Mouse (Mus musculus) limb, embryonic 15.5 days (tissue): ENCODE data around the gene Zic1. TPM values are rescaled to one million over a fixed set of nuclear protein-coding genes. Genes with fewer than 3 reads are reported as not detected.

Experiments used
- ATAC-seq: fragments of 200-750 bp; cut with Nextera tagmentation; 2 replicates; pipeline ENCODE4 v1.8.0; 2017; ENCODE audit warnings: low read depth, moderate TSS enrichment; ENCODE audit not compliant: insufficient number of reproducible peaks, low FRiP score, low TSS enrichment
- H3K27ac ChIP-seq: fragments of 300-500 bp; sonication (generic); 2 replicates; pipeline ENCODE4 v1.5.1; 2015; ENCODE audit warnings: moderate library complexity, mild to moderate bottlenecking, inconsistent platforms
- H3K27me3 ChIP-seq: fragments of 300-500 bp; sonication (generic); 2 replicates; pipeline ENCODE4 v1.6.1; 2015; ENCODE audit warnings: inconsistent platforms
- H3K36me3 ChIP-seq: fragments of 300-500 bp; sonication (generic); 2 replicates; pipeline ENCODE4 v1.6.1; 2015; ENCODE audit warnings: inconsistent platforms
- H3K4me1 ChIP-seq: fragments of 300-500 bp; sonication (generic); 2 replicates; pipeline ENCODE4 v1.6.1; 2015; ENCODE audit warnings: inconsistent platforms
- H3K4me2 ChIP-seq: fragments of 300-500 bp; sonication (generic); 2 replicates; pipeline ENCODE4 v1.6.1; 2015; ENCODE audit warnings: mild to moderate bottlenecking, inconsistent platforms
- H3K4me3 ChIP-seq: fragments of 300-500 bp; sonication (generic); 2 replicates; pipeline ENCODE4 v1.5.1; 2015; ENCODE audit warnings: mild to moderate bottlenecking, inconsistent platforms
- H3K9ac ChIP-seq: fragments of 300-500 bp; sonication (generic); 2 replicates; pipeline ENCODE4 v1.6.1; 2015; ENCODE audit warnings: inconsistent platforms
- H3K9me3 ChIP-seq: fragments of 300-500 bp; sonication (generic); 2 replicates; pipeline ENCODE4 v1.6.1; 2016; ENCODE audit warnings: inconsistent platforms
- WGBS: fragments of 180-500 bp; shearing (Covaris S2); methylation state at CpG from one replicate; pipeline ENCODE4 v1.1.7; 2015; 5-methylcytosine and 5-hydroxymethylcytosine counted together
- polyA plus RNA-seq: library from polyadenylated mRNA; unstranded; fragments of >200 nt; fragmentation: Nextera tagmentation; extraction: Ambion mirVana; gene quantifications from 2 replicates; pipeline ENCODE4 v1.2.1, GENCODE M21; 2015

The Zic1 gene
- polyA plus RNA-seq, 1 experiment from 2014 or later = 0.14 TPM

DNA sequence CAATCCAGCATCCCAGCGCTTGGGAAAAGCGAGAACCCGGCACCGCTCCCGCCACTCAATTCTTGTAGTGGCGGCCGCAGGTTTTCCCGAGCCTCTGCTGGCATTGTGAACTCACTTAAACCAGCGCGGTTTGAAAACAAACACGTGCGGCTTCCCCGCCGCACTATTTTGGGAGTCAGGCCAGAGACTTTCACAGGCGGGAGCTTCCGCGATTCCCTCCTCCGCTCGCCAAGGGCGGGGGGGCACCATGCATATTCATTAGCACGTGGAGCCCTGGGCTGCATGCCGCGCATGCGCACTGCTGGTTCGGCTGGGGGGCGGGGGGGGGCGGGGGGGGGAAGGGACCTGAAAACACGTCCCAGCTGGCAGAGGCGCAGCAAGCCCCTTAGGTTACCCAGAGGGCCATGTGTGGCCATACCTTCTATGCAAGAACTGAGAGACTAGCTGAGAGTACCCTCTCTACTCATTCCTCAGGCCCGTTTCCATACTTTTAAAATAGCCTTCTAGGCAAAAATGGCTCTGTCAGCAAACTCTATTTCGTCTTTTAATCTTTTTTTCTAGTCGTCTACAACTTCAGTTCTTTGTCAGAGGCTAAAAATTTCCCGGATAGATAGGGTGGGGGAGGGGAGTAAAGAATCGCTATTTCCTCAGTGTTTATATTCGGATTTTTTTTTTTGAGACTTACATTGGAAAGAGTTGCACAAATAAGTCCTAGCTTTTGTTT lies 9.8 kb downstream of the Zic1 start:
- Histone ChIP-seq H3K27me3 (peaks cover 84% of the 10 kb centered on the region), H3K9me3 (no peaks in the 10 kb centered on the region), H3K36me3 (no peaks in the 10 kb centered on the region), H3K4me3 (peak overlapping the region; percentile 27), H3K9ac (no peak overlapping the region), H3K4me1 (peaks cover 13% of the 10 kb centered on the region; the same call in 1 of the 2 replicates), H3K27ac (no peak overlapping the region), H3K4me2 (peak overlapping the region; percentile 30; the same call in 1 of the 2 replicates)
- under 1% methylated on average over 33 of the region's 35 CpGs for WGBS
- ATAC-seq = no peak

- H3K9me3 ChIP-seq = no peaks in the 10 kb centered on the region
- peaks cover 86% of the 10 kb centered on the region for H3K27me3 ChIP-seq
- H3K4me2 ChIP-seq = peak overlapping the region; percentile 30; the same call in 1 of the 2 replicates
- no peaks in the 10 kb centered on the region for H3K36me3 ChIP-seq
- no peak overlapping the region for H3K9ac ChIP-seq
- 1% methylated on average over 7 of the region's 7 CpGs for WGBS
- H3K27ac ChIP-seq = no peak overlapping the region
- H3K4me1 ChIP-seq = peaks cover 14% of the 10 kb centered on the region; the same call in 1 of the 2 replicates
- H3K4me3 ChIP-seq = peak overlapping the region; percentile 27; the same call in 1 of the 2 replicates
- no peak for ATAC-seq
These were observed 10.4 kb downstream of the Zic1 start for GRCm38 (mm10) chr9:91355270-91355589.

DNA sequence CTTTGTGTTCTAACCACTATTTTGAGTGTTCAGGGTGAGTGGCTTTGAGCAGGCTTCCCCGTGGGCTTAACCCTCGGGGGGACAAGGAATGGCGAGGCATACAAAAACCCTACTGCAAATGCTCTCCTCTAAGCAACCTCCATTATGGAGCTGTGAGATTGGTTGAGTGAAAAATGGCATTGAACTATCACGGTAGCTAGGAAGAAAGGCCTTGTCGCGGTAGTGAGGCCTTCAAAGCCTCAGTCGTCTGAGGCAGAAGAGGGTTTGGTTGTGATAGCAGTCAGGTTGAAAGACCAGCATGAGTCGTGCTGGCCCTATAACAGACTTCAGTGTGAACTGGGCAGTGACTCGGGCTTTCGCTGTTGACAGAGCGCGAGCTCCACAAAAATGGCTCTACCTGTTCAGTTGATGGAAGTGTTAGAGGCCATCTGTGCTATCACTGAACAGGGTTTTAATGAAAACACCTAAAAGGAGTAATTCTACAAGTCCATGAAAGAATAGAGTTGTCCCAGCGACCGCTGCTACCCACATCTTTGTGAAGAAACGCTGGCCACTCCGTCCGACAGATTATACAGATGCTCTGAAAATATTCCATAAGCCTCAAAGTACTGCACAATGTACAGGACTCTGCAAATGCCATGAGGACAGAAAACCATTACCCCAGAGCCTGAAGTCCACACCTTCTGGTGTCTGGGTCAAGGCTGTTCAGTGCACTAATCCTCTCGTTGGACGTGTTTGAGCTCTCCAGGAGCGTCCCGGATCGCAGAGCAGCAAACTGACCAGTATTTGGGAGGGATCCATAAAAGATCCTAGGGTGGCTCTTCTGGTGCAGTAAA lies 11.0 kb downstream of the Zic1 start:
- WGBS = 10% methylated on average over 22 of the region's 22 CpGs
- Histone ChIP-seq H3K9me3 (no peaks in the 10 kb centered on the region), H3K27me3 (peaks cover 87% of the 10 kb centered on the region), H3K4me2 (no peak overlapping the region), H3K36me3 (no peaks in the 10 kb centered on the region), H3K27ac (no peak overlapping the region), H3K4me3 (no peak overlapping the region), H3K9ac (no peak overlapping the region), H3K4me1 (peaks cover 14% of the 10 kb centered on the region; the same call in 1 of the 2 replicates)
- ATAC-seq = no peak

DNA sequence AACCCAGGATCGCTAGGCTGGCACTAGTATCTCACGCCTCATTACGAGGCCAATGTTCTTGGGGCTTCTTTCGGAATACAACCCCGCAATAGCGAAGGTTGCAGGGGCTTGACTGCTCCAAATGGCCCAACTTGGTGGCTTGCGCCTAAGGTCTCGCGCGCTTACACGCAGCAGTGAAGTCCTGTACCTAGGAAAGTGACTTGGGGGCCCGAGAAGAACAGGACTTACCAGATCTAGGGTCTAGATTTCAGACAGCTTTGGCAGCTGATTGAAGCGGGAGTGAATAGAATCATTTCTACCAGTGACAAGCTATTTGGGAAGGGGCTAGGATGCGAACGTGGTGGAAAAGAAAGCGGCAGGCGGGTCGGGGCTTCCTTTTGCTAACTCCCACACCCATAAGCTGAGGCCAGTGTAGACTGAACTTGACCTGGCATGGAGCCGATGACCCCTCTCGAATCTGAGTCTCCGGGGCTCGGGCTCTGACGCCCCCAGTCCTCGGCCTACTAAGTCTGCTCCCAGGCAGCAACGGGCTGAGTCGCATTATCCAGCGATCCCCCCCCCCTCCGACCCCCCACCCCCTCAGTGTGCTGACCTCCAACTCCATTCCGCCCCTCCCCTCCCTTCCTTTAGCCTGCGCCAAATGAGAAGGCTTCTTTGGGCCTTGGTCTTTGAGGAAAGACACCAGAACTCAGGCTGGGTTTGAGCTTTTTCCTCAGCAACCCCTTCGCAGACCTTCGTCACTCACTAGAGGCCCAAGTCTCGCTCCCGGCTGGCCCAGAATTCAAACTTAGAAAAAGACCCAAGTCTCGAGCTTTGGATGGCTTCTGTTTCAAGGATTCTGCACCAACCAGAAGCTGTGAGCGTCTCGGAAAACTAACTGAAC lies 11.8 kb downstream of the Zic1 start:
- Histone ChIP-seq H3K27me3 (peaks cover 82% of the 10 kb centered on the region), H3K9ac (no peak overlapping the region), H3K27ac (no peak overlapping the region), H3K4me1 (peaks cover 14% of the 10 kb centered on the region; the same call in 1 of the 2 replicates), H3K36me3 (no peaks in the 10 kb centered on the region), H3K4me3 (no peak overlapping the region), H3K4me2 (no peak overlapping the region), H3K9me3 (no peaks in the 10 kb centered on the region)
- no peak for ATAC-seq
- 9% methylated on average over 37 of the region's 37 CpGs for WGBS

GRCm38 (mm10) chr9:91352786-91353185 lies 12.8 kb downstream of the Zic1 start:
- Histone ChIP-seq H3K4me1 (peaks cover 14% of the 10 kb centered on the region; the same call in 1 of the 2 replicates), H3K36me3 (no peaks in the 10 kb centered on the region), H3K4me3 (no peak overlapping the region), H3K9me3 (no peaks in the 10 kb centered on the region), H3K27me3 (peaks cover 77% of the 10 kb centered on the region), H3K9ac (no peak overlapping the region), H3K27ac (no peak overlapping the region), H3K4me2 (no peak overlapping the region)
- WGBS = 2% methylated on average over 15 of the region's 15 CpGs
- no peak for ATAC-seq

DNA sequence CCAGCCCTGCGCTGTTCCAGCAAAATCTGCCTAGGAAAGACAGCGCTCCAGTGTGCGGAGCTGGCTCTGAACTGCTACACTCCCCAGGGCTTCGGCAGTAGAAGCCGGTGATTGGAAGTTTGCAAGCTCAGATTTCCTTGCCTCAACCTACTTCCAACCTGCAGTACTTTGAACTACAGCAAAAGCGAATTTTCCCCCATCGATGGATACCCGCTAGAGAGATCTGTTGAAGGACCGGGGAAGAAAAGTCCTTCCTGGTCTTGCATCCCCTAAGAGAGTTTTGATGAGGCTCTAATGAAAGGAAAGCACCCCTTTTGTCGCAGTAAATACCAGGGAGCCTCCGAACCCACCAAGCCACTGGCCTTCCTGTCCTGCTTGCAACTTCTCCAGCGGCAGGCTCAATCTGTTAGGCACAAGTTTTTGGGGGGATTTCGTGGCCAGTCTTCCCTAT lies 13.6 kb downstream of the Zic1 start:
- ATAC-seq = no peak
- Histone ChIP-seq H3K4me3 (no peak overlapping the region), H3K4me1 (peaks cover 14% of the 10 kb centered on the region; the same call in 1 of the 2 replicates), H3K27ac (no peak overlapping the region), H3K9me3 (no peaks in the 10 kb centered on the region), H3K4me2 (no peak overlapping the region), H3K9ac (no peak overlapping the region), H3K27me3 (peaks cover 75% of the 10 kb centered on the region), H3K36me3 (no peaks in the 10 kb centered on the region)
- WGBS = 2% methylated on average over 13 of the region's 13 CpGs

DNA sequence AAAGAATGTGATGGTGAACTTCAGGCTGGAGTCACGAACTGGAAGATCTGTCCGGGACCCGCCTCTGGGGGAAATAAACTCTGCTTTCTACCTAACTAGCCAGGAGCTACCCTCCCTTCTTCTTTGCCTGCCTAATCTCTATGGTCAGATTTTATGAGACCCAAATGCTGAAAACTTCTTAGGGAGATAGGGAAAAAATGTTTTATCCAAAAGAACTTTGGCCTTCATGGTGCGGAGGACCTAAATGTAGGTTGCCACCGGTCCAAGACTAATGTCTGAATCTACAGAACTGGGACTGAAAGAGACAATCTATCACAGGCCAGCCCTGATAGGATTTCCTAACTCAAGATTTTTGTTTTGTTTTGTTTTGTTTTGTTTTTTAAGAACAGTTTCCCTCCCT lies 14.2 kb downstream of the Zic1 start:
- 3% methylated on average over 5 of the region's 5 CpGs for WGBS
- Histone ChIP-seq H3K9me3 (no peaks in the 10 kb centered on the region), H3K4me3 (no peak overlapping the region), H3K4me2 (no peak overlapping the region), H3K27me3 (peaks cover 68% of the 10 kb centered on the region), H3K4me1 (peaks cover 14% of the 10 kb centered on the region; the same call in 1 of the 2 replicates), H3K9ac (no peak overlapping the region), H3K27ac (no peak overlapping the region), H3K36me3 (no peaks in the 10 kb centered on the region)
- ATAC-seq = no peak

DNA sequence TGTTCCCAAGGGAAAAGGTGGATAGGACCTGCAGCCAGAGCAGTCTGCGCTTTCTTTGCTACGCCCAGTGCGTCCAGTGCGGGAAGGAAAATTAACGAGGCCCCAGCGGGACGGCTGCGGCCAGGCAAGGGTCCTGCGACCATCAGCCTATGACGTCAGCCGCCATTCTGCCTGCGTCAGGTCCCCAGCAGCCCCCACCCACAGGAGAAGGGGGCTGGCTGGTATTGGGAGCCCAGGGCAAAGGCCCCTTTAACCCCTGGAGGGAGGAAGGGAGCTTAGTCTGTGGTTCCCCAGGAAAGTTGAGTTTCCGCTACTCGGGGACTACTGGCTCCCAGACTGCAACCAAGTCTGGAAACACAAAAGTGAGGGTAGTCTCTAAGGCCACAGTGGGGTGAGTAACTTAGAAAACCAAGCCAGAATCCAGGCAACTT lies 14.7 kb downstream of the Zic1 start:
- no peaks in the 10 kb centered on the region for H3K36me3 ChIP-seq
- 2% methylated on average over 14 of the region's 14 CpGs for WGBS
- peaks cover 63% of the 10 kb centered on the region for H3K27me3 ChIP-seq
- ATAC-seq = no peak
- H3K4me2 ChIP-seq = no peak overlapping the region
- peaks cover 13% of the 10 kb centered on the region; the same call in 1 of the 2 replicates for H3K4me1 ChIP-seq
- H3K27ac ChIP-seq = no peak overlapping the region
- no peaks in the 10 kb centered on the region for H3K9me3 ChIP-seq
- no peak overlapping the region for H3K4me3 ChIP-seq
- no peak overlapping the region for H3K9ac ChIP-seq

DNA sequence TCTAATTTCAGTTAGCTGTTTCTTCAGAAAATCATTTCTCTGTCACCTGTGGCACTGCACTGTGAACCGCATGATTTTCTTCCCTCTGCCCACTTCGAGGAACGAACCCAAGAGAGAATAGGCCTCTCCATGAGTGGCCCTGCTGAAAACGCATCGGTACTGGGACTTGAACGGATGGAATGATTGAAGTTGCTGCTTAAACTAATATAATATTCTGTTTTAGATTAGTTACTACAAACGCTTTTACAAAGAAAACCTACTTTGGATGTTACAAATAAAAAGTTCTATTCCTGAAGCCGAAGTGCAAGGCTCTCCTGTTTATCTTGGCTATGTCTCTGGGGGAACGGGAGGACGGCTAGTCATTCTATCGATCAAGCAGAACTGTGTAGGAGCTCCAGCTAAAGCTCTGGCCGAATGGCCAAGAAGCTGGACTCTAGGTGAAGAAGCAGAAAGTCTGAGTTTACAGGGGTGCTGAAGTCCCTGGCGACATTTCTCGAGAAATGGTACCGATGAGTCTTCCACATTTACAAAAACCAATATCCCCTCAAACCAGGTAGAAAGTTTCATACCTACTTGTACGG lies 15.3 kb downstream of the Zic1 start:
- H3K36me3 ChIP-seq = no peaks in the 10 kb centered on the region
- no peaks in the 10 kb centered on the region for H3K9me3 ChIP-seq
- no peak overlapping the region for H3K9ac ChIP-seq
- H3K4me2 ChIP-seq = no peak overlapping the region
- peaks cover 7% of the 10 kb centered on the region; the same call in 1 of the 2 replicates for H3K4me1 ChIP-seq
- no peak for ATAC-seq
- no peak overlapping the region for H3K4me3 ChIP-seq
- 2% methylated on average over 16 of the region's 16 CpGs for WGBS
- H3K27ac ChIP-seq = no peak overlapping the region
- peaks cover 58% of the 10 kb centered on the region for H3K27me3 ChIP-seq

GRCm38 (mm10) chr9:91348746-91349145 lies 16.9 kb downstream of the Zic1 start:
- no peak for ATAC-seq
- WGBS = 36% methylated on average over 1 of the region's 1 CpGs
- peaks cover 42% of the 10 kb centered on the region for H3K27me3 ChIP-seq

GRCm38 (mm10) chr9:91347591-91347990 lies 18.0 kb downstream of the Zic1 start:
- H3K27me3 ChIP-seq = peaks cover 33% of the 10 kb centered on the region
- 74% methylated on average over 2 of the region's 2 CpGs for WGBS
- H3K9ac ChIP-seq = no peak overlapping the region
- H3K27ac ChIP-seq = no peak overlapping the region
- H3K36me3 ChIP-seq = no peaks in the 10 kb centered on the region
- H3K4me2 ChIP-seq = no peak overlapping the region
- H3K9me3 ChIP-seq = no peaks in the 10 kb centered on the region
- no peak for ATAC-seq
- H3K4me3 ChIP-seq = no peak overlapping the region
- H3K4me1 ChIP-seq = peaks cover 4% of the 10 kb centered on the region; the same call in 1 of the 2 replicates

More at GRCm38 (mm10) chr9:91348746-91349145, 16.9 kb downstream of the Zic1 start:
- no peaks in the 10 kb centered on the region for H3K9me3 ChIP-seq
- H3K27ac ChIP-seq = no peak overlapping the region
- no peak overlapping the region for H3K9ac ChIP-seq
- peaks cover 6% of the 10 kb centered on the region; the same call in 1 of the 2 replicates for H3K4me1 ChIP-seq
- H3K36me3 ChIP-seq = no peaks in the 10 kb centered on the region
- H3K4me2 ChIP-seq = no peak overlapping the region
- no peak overlapping the region for H3K4me3 ChIP-seq
